Mouse (Mus musculus): ENCODE results near the gene 1700010B08Rik.

DNA sequence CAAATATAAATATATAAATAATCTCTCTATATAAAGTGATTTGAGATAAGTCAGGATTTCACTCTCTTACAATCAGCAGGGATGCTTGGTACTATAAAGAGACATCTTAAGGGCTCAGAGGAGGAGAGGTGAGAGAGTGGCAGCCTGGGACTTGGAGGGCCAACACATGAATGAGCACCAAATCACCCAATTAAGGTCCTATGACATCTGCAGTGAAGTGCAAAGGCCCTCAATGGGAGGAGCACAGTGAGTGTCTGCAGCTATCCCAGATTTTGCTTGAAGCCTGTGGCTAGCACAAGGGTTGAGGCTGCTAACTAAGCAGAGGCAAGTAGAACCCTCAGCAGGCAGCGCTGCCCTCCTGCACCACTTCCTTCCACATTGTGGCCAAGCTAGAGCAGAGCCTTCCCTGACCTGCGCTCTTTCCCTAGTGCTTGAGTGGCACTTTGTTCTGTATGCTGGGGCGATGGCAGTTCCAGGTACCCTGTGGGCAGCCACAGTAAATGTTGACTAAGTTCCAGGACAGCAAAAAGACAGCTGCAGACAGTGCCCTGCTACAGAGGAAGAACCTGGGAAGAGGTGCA is 33.3 kb upstream of the 1700010B08Rik start:
- TF ChIP-seq CTCF (IDR thresholded peaks at IDR 0.05) (no peak), EP300 (IDR thresholded peaks at IDR 0.05) (no peak)

Data from lung, postnatal 0 days (tissue).